Comparison of ENCODE assay signal across 8 mouse cellular contexts in genomic region chr11:74725181-74725580, GRCm38 (mm10). TPM values are rescaled to one million over a fixed set of nuclear protein-coding genes. Genes with fewer than 3 reads are reported as not detected.
DNase-seq lines count a peak whose midpoint lies in the region; ATAC-seq and TF ChIP-seq lines count a peak whose summit lies in the region.

No protein-coding gene starts in this region.

- no peak for ATAC-seq in heart, embryonic 14.5 days (ENCODE audit: insufficient number of reproducible peaks, insufficient read depth, low FRiP score, low read depth)
- no peak for ATAC-seq in midbrain, embryonic 12.5 days (ENCODE audit: low FRiP score, low read depth)

- peak; percentile 53 for DNase-seq in liver, adult 2 months (ENCODE audit: extremely low read depth, low read depth, low spot score)
- no peak for DNase-seq in liver
- peak; percentile 54 for DNase-seq in cerebellum, adult 9-11 months
- DNase-seq in thymus, postnatal 14 days, result no peak
- no peak for DNase-seq in kidney, postnatal 14 days
- no peak for DNase-seq in retina, postnatal 1 day

- H3K9me3 ChIP-seq in heart, embryonic 14.5 days (ENCODE audit: control insufficient read depth, low read length), result no peaks in the 10 kb centered on the region
- no peaks in the 10 kb centered on the region for H3K9me3 ChIP-seq in midbrain, embryonic 12.5 days

- H3K9ac ChIP-seq in liver, adult 2 months (ENCODE audit: low read depth, low read length), result no peak overlapping the region
- peak overlapping the region; percentile 100 for H3K9ac ChIP-seq in heart, embryonic 14.5 days (ENCODE audit: low read length)
- H3K9ac ChIP-seq in midbrain, embryonic 12.5 days (replicated peaks), result peak overlapping the region; percentile 44; the same call in 1 of the 2 replicates

- WGBS in liver, adult 2 months, result 59% methylated on average over 5 of the region's 5 CpGs
- 36% methylated on average over 5 of the region's 5 CpGs for WGBS in heart, embryonic 14.5 days
- WGBS in midbrain, embryonic 12.5 days, result 66% methylated on average over 5 of the region's 5 CpGs

- H3K36me3 ChIP-seq in liver, adult 2 months (ENCODE audit: control insufficient read depth, insufficient read depth, low read length), result no peaks in the 10 kb centered on the region
- no peaks in the 10 kb centered on the region for H3K36me3 ChIP-seq in heart, embryonic 14.5 days (ENCODE audit: control insufficient read depth, insufficient read depth, low read length)
- H3K36me3 ChIP-seq in midbrain, embryonic 12.5 days, result no peaks in the 10 kb centered on the region

- no peak overlapping the region for H3K4me3 ChIP-seq in liver, adult 2 months (ENCODE audit: insufficient read depth, low read depth, low read length)
- peak overlapping the region in 1 of 2 experiments; percentile 97; a peak in 2 of 4 replicates for H3K4me3 ChIP-seq in heart, embryonic 14.5 days (ENCODE audit: control insufficient read depth in 1 of 2, insufficient read depth in 1 of 2, low read depth in 1 of 2, low read length in 2 of 2)
- no peak overlapping the region for H3K4me3 ChIP-seq in midbrain, embryonic 12.5 days

- peak overlapping the region; percentile 74 for H3K4me2 ChIP-seq in heart, embryonic 14.5 days (ENCODE audit: low read length)
- peak overlapping the region; percentile 76 for H3K4me2 ChIP-seq in midbrain, embryonic 12.5 days (replicated peaks)

- H3K79me2 ChIP-seq in liver, adult 2 months (ENCODE audit: control insufficient read depth, insufficient read depth, low read length), result peaks cover 19% of the 10 kb centered on the region; the same call in 1 of the 2 replicates

- no peak overlapping the region for H3K27ac ChIP-seq in liver, adult 2 months (replicated peaks; ENCODE audit: insufficient read depth, low read depth, low read length)
- peak overlapping the region; percentile 41 to 99 for H3K27ac ChIP-seq in heart, embryonic 14.5 days (replicated peaks in 1 of 2; ENCODE audit: control insufficient read depth in 1 of 2, insufficient read depth in 1 of 2, low read depth in 2 of 2, low read length in 2 of 2)
- H3K27ac ChIP-seq in midbrain, embryonic 12.5 days (replicated peaks), result peak overlapping the region; percentile 100

- no peaks in the 10 kb centered on the region for H3K27me3 ChIP-seq in liver, adult 2 months (ENCODE audit: control insufficient read depth, insufficient read depth, low read length)
- no peaks in the 10 kb centered on the region for H3K27me3 ChIP-seq in heart, embryonic 14.5 days (ENCODE audit: control insufficient read depth, insufficient read depth, low read length)
- H3K27me3 ChIP-seq in midbrain, embryonic 12.5 days, result no peaks in the 10 kb centered on the region

- no peak for TF ChIP-seq POLR2A in liver, adult 2 months (IDR thresholded peaks at IDR 0.05; ENCODE audit: extremely low read depth, insufficient read depth, low read length)

- no peak for TF ChIP-seq CTCF in liver, adult 2 months (IDR thresholded peaks at IDR 0.05; ENCODE audit: low read depth, low read length)

- peaks cover 9% of the 10 kb centered on the region for H3K4me1 ChIP-seq in liver, adult 2 months (ENCODE audit: control insufficient read depth, insufficient read depth, low read length)
- peaks cover 0 to 24% of the 10 kb centered on the region in 2 experiments; a peak in 3 of 4 replicates for H3K4me1 ChIP-seq in heart, embryonic 14.5 days (ENCODE audit: control insufficient read depth in 2 of 2, insufficient read depth in 2 of 2, low read length in 2 of 2)
- peaks cover 21% of the 10 kb centered on the region for H3K4me1 ChIP-seq in midbrain, embryonic 12.5 days

RNA-seq across cellular contexts. Expression of gene Pafah1b1, which starts 0.7 kb away (rescaled TPM):
- 37.2 and 40.6 TPM in 2 replicates for total RNA-seq in liver, adult 2 months (2014; rRNA removed)
- polyA plus RNA-seq in liver, adult 2 months (2012; rRNA removed), result 8.1 and 8.9 TPM in 2 replicates
- 66.6 and 71.4 TPM in 2 replicates for polyA plus RNA-seq in heart, embryonic 14.5 days (2014; fragmentation: Nextera tagmentation; extraction: Ambion mirVana)
- polyA plus RNA-seq in midbrain, embryonic 12.5 days (2016; fragmentation: Nextera tagmentation; extraction: Ambion mirVana), result 70.3 and 81.9 TPM in 2 replicates

RNA-seq across cellular contexts. Expression of gene Mettl16, which starts 45.4 kb away (rescaled TPM):
- 4.5 and 5.1 TPM in 2 replicates for total RNA-seq in liver, adult 2 months (2014; rRNA removed)
- polyA plus RNA-seq in liver, adult 2 months (2012; rRNA removed), result 2.7 and 3.4 TPM in 2 replicates
- polyA plus RNA-seq in heart, embryonic 14.5 days (2014; fragmentation: Nextera tagmentation; extraction: Ambion mirVana), result 20.3 and 21.4 TPM in 2 replicates
- 56.3 and 58.5 TPM in 2 replicates for polyA plus RNA-seq in midbrain, embryonic 12.5 days (2016; fragmentation: Nextera tagmentation; extraction: Ambion mirVana)

Comparison
In these comparisons a context has a peak if more than half of its experiments do, and no peak if none do; other contexts are left out.
1. DNase-seq: peak in liver, adult 2 months (single experiment) and cerebellum, adult 9-11 months (single experiment); none in liver (single experiment), thymus, postnatal 14 days (single experiment), kidney, postnatal 14 days (single experiment) and retina, postnatal 1 day (single experiment).